Mouse (Mus musculus) hindlimb bud, embryonic 11.5 days (tissue): ENCODE results near the gene D17H6S53E.
A peak's percentile ranks its signal among the peaks of the same experiment; 100 is the strongest.

Experiments
- DNase-seq: peaks from one replicate; pipeline ENCODE4 v3.0.0-alpha.2; 2012; ENCODE audit warnings: low read depth, low spot score; ENCODE audit errors: extremely low spot score

D17H6S53E gene

DNA sequence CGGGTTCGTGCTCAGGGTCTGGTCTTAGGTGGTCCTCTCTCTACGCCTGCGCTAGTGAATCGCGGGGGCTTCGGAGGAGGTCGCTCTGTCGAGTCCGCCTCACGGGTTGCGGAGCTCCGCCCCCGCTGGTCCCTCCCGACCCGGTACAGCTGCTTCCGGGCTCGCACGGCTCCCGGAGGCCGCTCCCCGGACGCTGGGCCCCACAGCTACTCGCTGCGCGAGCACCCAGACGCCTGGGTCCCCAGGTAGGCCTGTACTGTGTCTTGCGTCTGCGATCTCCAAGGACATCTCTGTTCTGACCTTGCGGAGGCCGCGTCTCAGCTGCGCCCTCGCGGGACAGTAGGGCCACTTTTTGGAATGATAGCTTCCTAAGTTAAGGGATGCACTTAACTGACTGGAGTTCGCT lies at the start of gene D17H6S53E:
TSS of gene D17H6S53E (plus strand) at position 168 of the 406 bp plus-strand sequence.
- DNase-seq = no peak

DNA sequence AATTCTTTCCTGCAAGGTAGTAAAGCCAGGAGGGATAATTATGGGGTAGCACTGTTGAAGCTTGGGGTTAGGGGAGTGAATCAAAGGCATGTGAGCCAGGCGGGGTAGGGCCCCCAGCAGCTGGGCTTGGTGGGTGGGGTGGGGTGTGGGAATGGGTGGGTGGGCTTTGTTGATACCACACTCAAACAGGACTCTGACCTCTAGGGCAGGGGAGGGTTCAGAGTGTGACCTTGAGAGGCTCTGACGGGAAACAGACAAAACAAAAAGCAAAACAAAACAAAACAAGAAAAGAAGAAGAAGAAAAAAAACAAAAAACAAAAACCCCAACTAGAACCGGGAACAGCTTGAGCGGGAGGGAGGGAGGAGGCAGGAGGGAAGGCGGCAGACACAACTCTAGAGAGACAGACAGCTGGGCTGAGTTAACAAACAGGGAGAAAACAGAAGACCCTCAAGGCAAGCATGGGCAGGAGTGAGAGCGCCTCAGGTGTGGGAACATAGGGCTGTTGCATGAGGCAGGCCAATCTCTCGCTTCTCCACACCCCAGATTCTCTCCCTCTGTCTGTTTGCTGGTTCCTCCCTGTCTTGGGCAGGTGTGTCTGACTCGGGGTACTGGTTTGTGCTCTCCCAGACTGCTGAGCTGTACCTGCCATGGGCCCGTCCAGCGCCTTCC lies 49.5 kb upstream of the D17H6S53E start, which contains the start of gene Ly6g6e:
TSS of gene Ly6g6e (plus strand) at position 396 of the 670 bp plus-strand sequence.
- DNase-seq = no peak

- no peak for DNase-seq
These were observed 48.9 kb upstream of the D17H6S53E start for GRCm38 (mm10) chr17:35077285-35077684.

DNA sequence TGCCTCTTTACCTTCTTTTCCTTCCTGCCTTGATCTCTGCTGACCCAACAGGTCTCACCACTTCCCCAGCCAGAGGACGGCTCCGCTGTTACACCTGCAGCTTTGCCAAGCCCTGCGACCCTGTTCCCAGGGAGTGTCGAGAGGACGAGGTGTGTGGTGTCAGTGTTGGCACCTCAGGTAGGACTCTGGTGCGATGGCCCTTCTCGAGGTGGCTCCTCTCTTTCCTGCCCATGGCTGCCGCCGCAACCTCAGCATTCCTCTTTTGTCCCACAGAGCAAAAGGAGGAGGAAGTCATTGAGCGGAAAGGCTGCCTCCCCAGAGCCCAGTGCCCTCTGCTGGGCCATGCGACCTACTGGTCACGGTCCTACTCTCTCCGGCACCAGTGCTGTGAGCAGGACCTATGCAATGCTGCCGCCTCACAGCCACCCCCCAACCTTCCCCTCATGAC lies 48.4 kb upstream of the D17H6S53E start, which contains the start of gene Ly6g6d:
TSS of gene Ly6g6d (minus strand) at position 280 of the 448 bp plus-strand sequence.
- no peak for DNase-seq

GRCm38 (mm10) chr17:35079778-35080177 lies 46.4 kb upstream of the D17H6S53E start:
- no peak for DNase-seq

DNA sequence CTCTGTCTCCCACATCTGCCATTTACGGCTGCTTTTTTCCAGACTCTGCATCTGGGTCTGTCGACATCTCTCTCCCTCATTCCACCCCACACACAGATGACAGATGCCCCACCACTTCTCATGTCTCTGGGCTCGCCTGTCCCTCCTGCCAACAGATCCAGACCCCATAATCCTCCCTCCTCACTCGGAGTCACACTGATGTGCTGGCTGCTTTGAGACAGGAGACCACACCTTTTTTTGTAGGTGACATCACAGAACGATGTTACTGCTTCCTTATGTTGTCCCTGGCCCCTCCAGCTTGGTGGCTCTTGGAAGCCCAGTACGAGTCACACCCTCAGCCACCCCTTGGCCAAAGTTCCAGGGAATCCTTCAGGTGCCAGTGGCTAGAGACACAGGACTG lies 45.9 kb upstream of the D17H6S53E start:
- DNase-seq = no peak

GRCm38 (mm10) chr17:35080710-35081109 lies 45.5 kb upstream of the D17H6S53E start:
- DNase-seq = no peak

GRCm38 (mm10) chr17:35082841-35083576 lies 43.2 kb upstream of the D17H6S53E start:
- no peak for DNase-seq

GRCm38 (mm10) chr17:35083929-35084497 lies 42.2 kb upstream of the D17H6S53E start:
- no peak for DNase-seq

DNA sequence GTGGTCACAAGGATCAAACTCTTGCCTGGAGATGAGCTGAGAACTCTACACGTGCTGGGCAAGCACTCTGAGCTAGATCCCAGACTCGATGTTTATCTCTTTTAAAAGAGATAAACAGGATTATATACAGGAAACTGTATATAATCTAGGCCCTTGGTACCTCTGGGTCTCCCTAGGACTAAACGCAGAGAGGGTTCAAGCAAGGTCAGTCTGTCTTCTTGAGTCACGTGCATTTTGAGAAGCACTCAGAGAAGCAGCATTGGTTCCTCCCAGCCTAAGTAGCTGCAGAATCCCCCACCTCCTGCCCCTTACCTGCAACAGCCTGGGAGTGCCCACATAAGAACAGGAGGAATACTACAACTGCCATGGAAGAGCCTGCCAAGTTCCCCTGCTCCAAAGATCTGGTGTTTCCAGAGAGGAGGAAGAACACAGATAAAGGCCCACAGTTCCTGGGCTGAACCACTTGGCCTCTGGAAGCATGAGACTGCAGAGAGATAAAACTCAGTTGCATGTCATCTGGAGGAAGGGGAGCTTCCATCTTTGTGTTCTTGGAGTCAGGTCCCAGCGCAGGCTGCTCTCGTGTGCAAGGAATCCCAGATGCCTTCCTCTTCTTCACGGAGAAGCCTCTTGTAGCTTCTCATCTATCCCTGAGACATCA lies 40.8 kb upstream of the D17H6S53E start, which contains the start of gene Ly6g6f:
TSS of gene Ly6g6f (minus strand) at position 403 of the 658 bp plus-strand sequence.
- no peak for DNase-seq

GRCm38 (mm10) chr17:35088151-35088550 lies 38.0 kb upstream of the D17H6S53E start:
- DNase-seq = no peak

GRCm38 (mm10) chr17:35088825-35089644 lies 37.1 kb upstream of the D17H6S53E start, which contains the start of gene Abhd16a:
TSS of gene Abhd16a (plus strand) at chr17:35089263.
- peak; percentile 60 for DNase-seq

DNA sequence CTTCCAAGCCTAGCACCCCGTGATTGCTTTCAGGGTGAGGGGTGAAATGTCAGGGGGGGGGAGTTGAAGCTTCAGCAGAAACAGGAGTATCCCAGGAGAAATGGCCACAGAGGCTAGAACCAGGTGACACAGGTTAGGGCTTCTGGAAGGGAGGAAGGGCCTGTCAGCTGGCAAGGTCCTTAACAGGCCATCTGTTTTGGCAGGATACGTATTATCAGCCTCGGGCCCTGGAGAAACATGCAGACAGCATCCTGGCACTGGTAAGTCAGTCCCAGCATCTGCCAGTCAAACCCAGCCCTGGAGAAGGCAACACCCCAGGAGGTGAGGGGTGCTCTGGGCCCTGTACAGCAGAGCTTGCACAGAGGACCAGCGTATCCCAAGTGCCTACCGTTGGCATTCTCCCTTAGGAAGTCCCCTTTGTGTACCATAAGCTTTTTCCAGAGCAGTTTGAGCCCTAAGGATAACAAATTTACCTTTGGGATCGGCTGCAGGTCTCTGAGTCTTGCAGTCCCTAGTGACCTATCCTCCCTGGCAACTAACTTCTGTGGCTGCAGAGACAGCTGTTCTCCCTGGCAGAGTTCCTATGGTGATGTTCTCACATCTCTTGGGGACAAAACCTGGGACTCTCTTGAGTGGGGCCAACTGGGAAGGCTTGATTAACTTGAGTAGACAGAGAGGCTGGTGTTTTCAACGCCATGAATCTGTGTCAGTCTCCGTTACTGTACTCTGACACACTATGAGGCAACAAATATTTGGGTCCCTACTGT lies 35.8 kb upstream of the D17H6S53E start:
- no peak for DNase-seq

DNA sequence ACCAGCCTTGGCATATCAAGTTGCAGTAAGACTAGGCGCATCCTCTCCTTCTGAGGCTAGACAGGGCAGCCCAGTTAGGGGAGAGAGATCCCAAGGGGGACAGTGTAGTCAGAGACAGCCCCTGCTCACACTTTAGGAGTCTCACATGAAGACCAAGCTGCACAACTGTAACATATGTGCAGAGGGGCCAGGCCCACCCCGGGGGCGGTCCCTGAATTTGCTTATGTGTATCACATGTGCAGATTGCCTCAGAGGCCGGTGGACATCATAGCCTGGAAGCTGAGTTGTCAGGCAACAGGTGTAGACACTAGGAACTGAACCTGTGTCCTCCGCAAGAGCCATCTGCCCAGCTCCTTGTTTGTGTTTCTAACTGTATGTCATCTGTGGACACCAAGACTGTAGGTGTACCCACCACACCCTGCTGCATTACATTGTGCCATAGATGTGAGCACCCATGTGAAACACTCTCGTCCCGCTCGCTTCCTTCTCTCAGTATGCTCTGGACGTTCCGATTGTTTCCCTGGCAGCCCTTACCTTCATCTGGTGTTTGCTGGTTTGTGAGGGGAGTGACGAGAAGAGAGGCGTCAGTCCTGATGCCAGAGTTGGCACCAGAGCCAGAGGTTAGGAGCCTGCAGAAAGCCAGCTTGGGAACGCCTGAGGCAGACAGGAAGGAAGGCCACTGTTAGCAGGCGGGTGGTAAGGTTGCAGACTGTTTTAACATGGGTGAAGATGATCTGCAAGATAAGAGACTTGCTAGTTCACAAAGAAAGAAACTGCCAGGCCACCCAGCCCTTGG lies 33.6 kb upstream of the D17H6S53E start:
- DNase-seq = no peak

DNA sequence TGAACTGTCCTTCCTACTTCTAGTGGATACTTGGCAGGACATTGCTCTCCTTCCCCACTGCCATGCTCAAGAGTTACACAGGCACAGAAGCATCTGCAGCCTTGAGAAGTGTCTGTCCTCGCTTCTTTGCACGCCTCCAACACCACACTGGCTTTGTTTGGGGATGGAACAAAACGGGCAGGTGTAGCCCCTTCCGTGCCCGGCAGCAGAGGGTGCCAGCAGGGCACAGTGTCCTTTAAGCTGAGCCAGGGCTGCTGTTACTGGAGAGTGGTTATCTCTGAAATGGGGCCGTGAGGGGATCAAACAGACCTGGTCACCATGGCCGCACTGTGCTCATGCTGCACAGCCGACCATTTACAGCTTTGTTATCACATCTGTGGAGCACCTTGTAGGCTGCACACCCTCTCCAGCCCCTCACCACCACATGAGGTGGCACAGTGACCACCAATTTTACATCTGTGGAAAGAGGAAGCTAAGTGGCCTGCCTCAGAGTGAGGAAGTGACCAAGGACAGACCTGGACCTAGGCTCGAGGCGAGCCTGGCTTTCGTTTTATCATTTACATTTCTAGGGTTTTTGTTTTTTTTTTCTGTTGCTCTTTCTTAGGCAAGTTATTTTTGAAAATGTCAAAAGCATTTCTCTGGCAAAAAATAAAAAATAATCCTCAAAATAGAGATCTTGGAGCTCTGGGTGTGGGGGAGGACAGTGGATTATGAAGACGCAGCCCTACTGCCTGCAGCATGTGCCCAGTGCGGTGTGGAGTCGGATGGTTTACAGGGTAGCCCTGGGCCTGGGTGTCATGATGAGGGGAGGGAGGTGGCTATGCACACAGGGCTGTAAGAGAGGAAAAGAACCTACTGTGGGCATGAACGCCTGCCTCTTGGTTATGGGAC lies 31.5 kb upstream of the D17H6S53E start:
- DNase-seq = no peak

- DNase-seq = no peak
These were observed 29.6 kb upstream of the D17H6S53E start for GRCm38 (mm10) chr17:35096597-35096996.

- DNase-seq = no peak
These were observed 29.0 kb upstream of the D17H6S53E start for GRCm38 (mm10) chr17:35097164-35097655.
